Mouse (Mus musculus) layer of hippocampus, postnatal 14 days (tissue): ENCODE measurements at regions not wholly inside any gene's neighbourhood (a gene's known extent, or its start where the extent isn't known, plus 50 kb on each side); places are given as distances from the start of the nearest gene placed in this dataset.

Experiments used
- DNase-seq, 2 experiments: peaks; one replicate each; pipeline ENCODE4 v3.0.0; 2021 to 2022; ENCODE audit warnings: low spot score in 2 of 2, mixed read lengths in 1 of 2

DNA sequence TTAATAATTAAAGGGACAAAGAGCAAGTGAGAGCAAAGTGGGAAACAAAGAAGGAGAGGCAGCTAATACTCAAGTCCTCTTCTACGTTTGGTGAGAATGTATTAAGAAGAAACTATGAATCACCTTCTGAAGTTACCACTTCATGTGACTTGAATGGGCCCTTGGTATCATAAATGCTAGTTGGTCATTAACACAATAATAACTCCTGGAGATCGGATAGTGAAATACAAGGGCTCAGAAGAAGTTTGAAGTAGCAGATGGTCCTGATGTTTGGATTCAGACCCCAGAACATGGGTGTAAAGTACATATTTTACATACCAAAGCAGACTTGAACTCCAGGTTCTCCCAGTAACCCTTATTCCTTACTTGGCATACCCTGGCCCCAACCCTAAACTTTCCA is 535.4 kb upstream of the Cntnap5b start:
- no peak for DNase-seq

DNA sequence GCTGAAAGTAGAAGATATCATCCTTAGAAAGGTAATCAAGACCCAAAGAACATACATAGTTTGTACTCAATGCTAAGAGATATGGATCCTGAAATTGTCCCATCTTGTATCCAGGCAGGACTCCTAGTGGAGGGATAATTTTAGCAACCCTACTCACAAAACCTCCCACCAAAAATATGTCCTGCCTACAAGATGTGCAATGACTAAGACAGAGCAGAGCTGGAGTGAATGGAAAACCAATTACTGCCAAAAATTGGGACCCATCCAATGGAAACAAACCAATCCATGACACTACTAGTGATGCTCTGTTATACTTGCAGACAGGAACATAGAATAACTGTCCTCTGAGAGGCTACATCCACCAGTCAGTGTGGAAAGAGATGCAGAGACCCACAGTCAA is 487.0 kb upstream of the Cntnap5b start:
- DNase-seq, result peak in 1 of 2 experiments; percentile 29

DNA sequence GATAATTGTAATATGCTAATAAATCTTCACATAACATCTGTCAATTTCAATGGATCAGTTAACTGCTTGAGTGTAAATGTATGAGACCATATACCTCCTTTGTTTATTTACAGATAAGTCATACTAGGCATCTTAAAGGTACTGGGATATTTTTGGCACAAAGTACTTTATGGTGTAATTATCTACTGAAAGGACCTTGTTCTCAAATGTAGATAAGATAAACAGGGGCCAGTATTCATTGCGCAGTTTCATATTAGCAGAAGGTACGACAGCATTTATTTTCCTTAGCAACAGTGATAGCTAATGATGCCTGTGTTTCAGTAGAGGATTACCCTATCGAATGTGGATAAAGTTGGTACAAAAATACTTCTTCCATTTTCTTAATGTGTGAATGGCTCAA is 484.7 kb upstream of the Cntnap5b start:
- no peak for DNase-seq

DNA sequence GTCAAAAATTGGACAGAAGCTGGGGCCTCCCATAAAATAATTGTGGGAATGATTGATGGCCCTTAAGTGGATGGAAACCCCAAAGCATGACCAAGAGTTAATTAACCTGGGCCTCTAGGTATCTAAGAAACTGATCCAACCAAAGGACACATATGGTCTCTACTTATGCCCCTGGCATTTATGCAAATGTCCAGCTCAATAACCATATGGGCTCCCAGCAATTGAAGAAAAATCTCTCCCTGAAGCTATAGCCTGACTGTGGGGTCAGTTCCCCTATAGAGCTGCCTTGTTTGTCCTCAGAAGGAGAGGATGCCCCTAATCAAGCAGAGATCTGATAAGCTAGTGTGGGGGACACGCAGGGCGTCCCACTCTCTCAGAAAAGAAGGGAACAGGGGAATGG is 473.4 kb upstream of the Cntnap5b start:
- no peak for DNase-seq

DNA sequence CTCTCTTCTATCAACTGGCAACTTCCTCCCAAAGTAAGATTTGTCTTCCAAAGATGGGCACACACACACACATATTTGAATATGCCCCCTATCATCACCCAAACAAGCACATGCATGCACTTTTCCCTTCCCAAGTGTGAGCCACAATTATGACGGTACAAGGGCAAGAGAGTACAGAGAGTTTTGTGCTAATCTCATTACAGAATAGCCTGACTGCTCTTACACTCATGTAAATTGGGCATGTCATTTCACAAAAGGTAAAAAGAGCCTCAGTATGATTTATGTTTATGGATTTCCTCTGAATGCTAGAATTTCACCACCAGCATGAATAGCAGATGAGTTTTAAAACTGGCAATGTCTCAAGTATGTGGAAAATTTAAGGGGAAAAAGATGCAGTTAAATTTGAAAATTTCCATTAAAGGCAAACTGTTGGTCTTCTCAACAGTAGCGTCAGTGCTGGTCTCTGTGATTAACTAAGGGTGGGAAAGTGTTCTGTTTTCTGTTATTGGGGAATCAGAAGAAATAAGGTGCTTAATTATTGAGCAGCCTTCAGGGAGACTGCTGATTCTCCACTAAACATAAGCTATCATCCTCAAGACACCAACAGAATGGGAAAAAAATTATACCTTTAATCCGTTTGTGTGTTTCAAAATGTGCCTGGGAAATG is 455.4 kb upstream of the Cntnap5b start:
- DNase-seq, result no peak

DNA sequence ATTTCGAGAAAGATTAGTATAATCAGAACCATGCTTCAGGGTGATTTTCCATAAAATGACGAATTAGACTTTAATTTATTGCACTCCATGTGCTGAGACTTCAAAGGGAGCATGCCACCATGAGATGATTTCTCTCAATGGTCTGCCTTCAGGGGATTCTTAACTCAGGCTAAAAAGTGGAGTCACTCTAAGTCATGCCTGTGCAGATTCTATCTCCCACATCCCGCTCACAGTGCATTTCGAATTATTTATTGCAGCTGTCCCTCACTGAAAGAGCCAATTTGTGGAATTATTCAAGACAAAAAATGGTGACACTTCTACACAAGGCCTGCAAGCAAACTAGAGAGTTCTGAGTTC is 454.9 kb upstream of the Cntnap5b start:
- DNase-seq, result no peak
